Mouse (Mus musculus): ENCODE results near the gene Mlf2. TPM values are rescaled to one million over a fixed set of nuclear protein-coding genes. Genes with fewer than 3 reads are reported as not detected.

The Mlf2 gene
- polyA plus RNA-seq, 1 experiment from 2014 or later = 178 TPM

- 77% methylated on average over 3 of the region's 3 CpGs for WGBS (ENCODE audit: insufficient replicate concordance)
These were observed 12.3 kb downstream of the Mlf2 start for GRCm38 (mm10) chr6:124943526-124943925.

GRCm38 (mm10) chr6:124953991-124954715 is 23.0 kb downstream of the Mlf2 start:
- ATAC-seq = no peak

More at GRCm38 (mm10) chr6:124943526-124943925, 12.3 kb downstream of the Mlf2 start:
- no peak overlapping the region for H3K4me2 ChIP-seq
- no peak for ATAC-seq
- H3K4me3 ChIP-seq = no peak overlapping the region
- H3K9ac ChIP-seq = no peak overlapping the region
- H3K36me3 ChIP-seq = peaks cover 10% of the 10 kb centered on the region
- 0 out of 2 replicates have a peak, but pooled peaks cover 5% of the 10 kb centered on the region for H3K27me3 ChIP-seq (replicated peaks)
- H3K4me1 ChIP-seq = no peaks in the 10 kb centered on the region
- H3K9me3 ChIP-seq (replicated peaks) = no peaks in the 10 kb centered on the region
- no peak overlapping the region for H3K27ac ChIP-seq

DNA sequence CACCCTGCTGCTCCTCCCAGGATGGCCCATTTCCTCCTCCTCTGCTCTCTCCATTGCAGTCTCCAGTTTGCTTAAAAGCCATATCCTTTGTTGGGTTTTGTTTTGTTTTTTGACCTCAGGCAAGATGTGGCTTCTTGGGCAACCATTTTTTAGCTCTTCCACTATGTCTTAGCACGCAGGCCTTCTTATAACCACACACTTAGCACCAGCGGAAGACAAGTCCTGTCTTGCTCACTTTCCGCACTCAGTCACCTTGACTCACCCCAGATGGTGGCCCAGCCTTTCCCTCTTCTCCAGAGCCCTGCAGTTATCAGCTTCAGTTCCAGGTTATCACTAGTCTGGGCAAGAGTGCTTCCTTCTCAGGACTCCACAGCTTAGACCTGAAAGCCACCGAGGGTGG is 24.0 kb downstream of the Mlf2 start:
- Histone ChIP-seq H3K9ac (no peak overlapping the region), H3K4me2 (no peak overlapping the region), H3K9me3 (replicated peaks) (peaks cover 15% of the 10 kb centered on the region; the same call in 1 of the 2 replicates), H3K27me3 (replicated peaks) (no peaks in the 10 kb centered on the region), H3K4me3 (no peak overlapping the region), H3K36me3 (peaks cover 58% of the 10 kb centered on the region), H3K4me1 (no peaks in the 10 kb centered on the region), H3K27ac (no peak overlapping the region)
- no peak for ATAC-seq
- WGBS (ENCODE audit: insufficient replicate concordance) = 76% methylated on average over 4 of the region's 4 CpGs

More at GRCm38 (mm10) chr6:124953991-124954715, 23.0 kb downstream of the Mlf2 start:
- Histone ChIP-seq H3K4me3 (no peak overlapping the region), H3K4me1 (no peaks in the 10 kb centered on the region), H3K4me2 (no peak overlapping the region), H3K27me3 (replicated peaks) (no peaks in the 10 kb centered on the region), H3K9ac (no peak overlapping the region), H3K9me3 (replicated peaks) (peaks cover 15% of the 10 kb centered on the region; the same call in 1 of the 2 replicates), H3K36me3 (peaks cover 48% of the 10 kb centered on the region), H3K27ac (no peak overlapping the region)
- 64% methylated on average over 2 of the region's 2 CpGs for WGBS (ENCODE audit: insufficient replicate concordance)

GRCm38 (mm10) chr6:124958127-124958526 is 26.9 kb downstream of the Mlf2 start:
- 74% methylated on average over 3 of the region's 3 CpGs for WGBS (ENCODE audit: insufficient replicate concordance)
- H3K36me3 ChIP-seq = peaks cover 83% of the 10 kb centered on the region

GRCm38 (mm10) chr6:124959960-124960359 is 28.8 kb downstream of the Mlf2 start:
- 87% methylated on average over 13 of the region's 13 CpGs for whole genome bisulfite sequencing (ENCODE audit: insufficient replicate concordance)
- Histone ChIP-seq H3K36me3 (peaks cover 70% of the 10 kb centered on the region), H3K4me3 (no peak overlapping the region)

More at GRCm38 (mm10) chr6:124958127-124958526, 26.9 kb downstream of the Mlf2 start:
- Histone ChIP-seq H3K4me2 (no peak overlapping the region), H3K9ac (no peak overlapping the region), H3K4me3 (no peak overlapping the region), H3K27me3 (replicated peaks) (no peaks in the 10 kb centered on the region), H3K27ac (no peak overlapping the region), H3K9me3 (replicated peaks) (no peaks in the 10 kb centered on the region), H3K4me1 (no peaks in the 10 kb centered on the region)
- no peak for ATAC-seq

DNA sequence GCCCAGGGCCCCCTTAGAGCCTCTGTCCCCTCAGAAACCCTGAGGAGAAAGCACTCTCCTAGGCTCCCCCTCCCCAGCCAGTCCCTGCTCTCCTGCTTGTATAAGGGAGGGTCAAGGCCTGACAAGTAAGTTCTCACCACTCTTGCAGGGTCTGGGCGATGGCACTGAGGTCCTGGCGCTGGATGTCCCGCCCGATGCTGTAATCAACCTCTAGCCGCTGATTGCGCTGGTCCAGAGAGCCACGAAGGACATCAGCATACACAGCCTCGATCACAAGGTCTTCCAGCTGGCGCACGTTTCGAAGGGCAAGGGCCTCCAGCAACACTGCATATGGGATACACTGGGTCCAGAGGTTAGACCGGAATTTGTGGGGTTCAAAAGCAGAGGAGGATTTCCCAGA is 29.8 kb downstream of the Mlf2 start:
- Histone ChIP-seq H3K4me2 (no peak overlapping the region), H3K36me3 (peaks cover 64% of the 10 kb centered on the region), H3K27ac (no peak overlapping the region), H3K9me3 (replicated peaks) (no peaks in the 10 kb centered on the region), H3K4me1 (peaks cover 12% of the 10 kb centered on the region), H3K9ac (no peak overlapping the region), H3K4me3 (no peak overlapping the region), H3K27me3 (replicated peaks) (no peaks in the 10 kb centered on the region)
- ATAC-seq = no peak
- WGBS (ENCODE audit: insufficient replicate concordance) = 84% methylated on average over 12 of the region's 12 CpGs

More at GRCm38 (mm10) chr6:124959960-124960359, 28.8 kb downstream of the Mlf2 start:
- Histone ChIP-seq H3K4me2 (no peak overlapping the region), H3K27ac (no peak overlapping the region), H3K27me3 (replicated peaks) (no peaks in the 10 kb centered on the region), H3K9ac (no peak overlapping the region), H3K9me3 (replicated peaks) (no peaks in the 10 kb centered on the region), H3K4me1 (peaks cover 8% of the 10 kb centered on the region)
- ATAC-seq = no peak

DNA sequence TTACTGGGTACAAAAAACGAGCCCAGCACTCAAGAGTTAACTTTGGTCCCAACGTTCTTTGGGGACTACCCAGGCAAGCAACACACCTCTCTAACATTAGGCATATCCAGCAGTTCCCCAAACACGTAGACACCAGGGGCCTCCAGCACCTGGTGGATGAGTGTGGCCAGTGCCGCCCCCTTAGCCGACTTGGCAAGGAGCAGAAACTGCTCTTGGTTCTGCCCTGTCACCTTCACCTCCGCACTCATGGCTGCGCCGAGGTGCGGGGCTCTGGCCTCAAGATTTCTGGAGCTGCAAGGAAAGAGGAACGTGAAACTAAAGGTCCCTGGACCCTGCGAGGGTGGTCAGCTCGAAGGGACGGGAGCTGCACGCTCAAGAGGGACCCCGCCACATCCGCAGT is 33.5 kb downstream of the Mlf2 start:
- peak overlapping the region; percentile 90 for H3K9ac ChIP-seq
- 17% methylated on average over 16 of the region's 16 CpGs for WGBS (ENCODE audit: insufficient replicate concordance)
- H3K4me1 ChIP-seq = peaks cover 20% of the 10 kb centered on the region
- H3K4me2 ChIP-seq = peak overlapping the region; percentile 91
- peak overlapping the region; percentile 81 for H3K4me3 ChIP-seq
- no peaks in the 10 kb centered on the region for H3K27me3 ChIP-seq (replicated peaks)
- H3K9me3 ChIP-seq (replicated peaks) = no peaks in the 10 kb centered on the region
- peaks cover 36% of the 10 kb centered on the region for H3K36me3 ChIP-seq
- peak; percentile 5 for ATAC-seq
- H3K27ac ChIP-seq = peak overlapping the region; percentile 87

DNA sequence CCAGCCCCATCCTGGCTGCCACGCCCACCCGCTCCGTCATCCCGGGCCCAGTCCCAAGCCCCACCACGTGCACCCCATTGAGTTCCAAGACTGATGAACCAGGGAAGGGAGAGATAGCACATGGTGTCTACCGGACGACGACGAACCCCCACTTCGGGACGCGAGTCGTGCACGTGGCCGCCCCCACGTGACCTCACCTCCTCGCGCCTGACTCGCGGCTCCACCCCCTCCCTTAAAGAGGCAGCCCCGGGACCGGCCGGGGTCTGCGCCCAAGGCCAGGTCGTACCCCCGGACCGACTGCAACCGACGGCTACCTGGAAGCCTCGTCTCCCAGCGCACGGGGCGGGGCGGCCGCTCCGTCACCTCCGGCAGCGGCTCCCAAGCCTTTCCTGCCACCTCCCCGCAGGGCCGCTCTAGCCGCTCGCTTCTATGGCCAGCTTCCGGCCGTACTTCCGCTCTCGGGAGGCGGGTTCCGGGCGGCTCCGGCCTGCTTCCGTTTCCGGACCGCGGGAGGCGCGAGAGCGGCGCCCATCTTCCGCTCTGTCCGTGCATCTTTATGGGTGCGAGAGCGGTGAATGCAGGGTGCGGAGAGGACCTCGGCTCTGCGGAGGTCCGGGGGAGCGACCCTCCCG is 34.0 kb downstream of the Mlf2 start, which contains the start of gene Cops7a:
Gene Cops7a (minus strand): TSS at position 451 of the 632 bp plus-strand sequence.
- WGBS (ENCODE audit: insufficient replicate concordance) = under 1% methylated on average over 68 of the region's 68 CpGs
- ATAC-seq = peak; percentile 94
- Histone ChIP-seq H3K4me2 (peak within 1 kb of the TSS; percentile 91), H3K27ac (peak within 1 kb of the TSS; percentile 87), H3K36me3 (peaks cover 31% of the 10 kb centered on the region), H3K9me3 (replicated peaks) (no peaks in the 10 kb centered on the region), H3K4me1 (peaks cover 20% of the 10 kb centered on the region), H3K9ac (peak within 1 kb of the TSS; percentile 90), H3K27me3 (replicated peaks) (no peaks in the 10 kb centered on the region; the same call in 1 of the 2 replicates), H3K4me3 (peak within 1 kb of the TSS; percentile 81)

- 6% methylated on average over 15 of the region's 15 CpGs for WGBS (ENCODE audit: insufficient replicate concordance)
- Histone ChIP-seq H3K4me1 (peaks cover 20% of the 10 kb centered on the region), H3K36me3 (peaks cover 25% of the 10 kb centered on the region), H3K27me3 (replicated peaks) (no peaks in the 10 kb centered on the region; the same call in 1 of the 2 replicates), H3K9me3 (replicated peaks) (no peaks in the 10 kb centered on the region), H3K27ac (peak overlapping the region; percentile 87), H3K4me3 (peak overlapping the region; percentile 81), H3K4me2 (peak overlapping the region; percentile 91), H3K9ac (peak overlapping the region; percentile 90)
- no peak for ATAC-seq
These were observed 34.6 kb downstream of the Mlf2 start for GRCm38 (mm10) chr6:124965747-124966146.

- Histone ChIP-seq H3K27ac (peak overlapping the region; percentile 16; the same call in 1 of the 2 replicates), H3K27me3 (replicated peaks) (no peaks in the 10 kb centered on the region; the same call in 1 of the 2 replicates), H3K36me3 (peaks cover 17% of the 10 kb centered on the region), H3K9me3 (replicated peaks) (no peaks in the 10 kb centered on the region), H3K4me3 (peak overlapping the region; percentile 81), H3K4me1 (peaks cover 20% of the 10 kb centered on the region), H3K9ac (peak overlapping the region; percentile 90; the same call in 1 of the 2 replicates), H3K4me2 (peak overlapping the region; percentile 91)
- no peak for ATAC-seq
- 93% methylated on average over 7 of the region's 7 CpGs for WGBS (ENCODE audit: insufficient replicate concordance)
These were observed 35.4 kb downstream of the Mlf2 start for GRCm38 (mm10) chr6:124966466-124967118.

DNA sequence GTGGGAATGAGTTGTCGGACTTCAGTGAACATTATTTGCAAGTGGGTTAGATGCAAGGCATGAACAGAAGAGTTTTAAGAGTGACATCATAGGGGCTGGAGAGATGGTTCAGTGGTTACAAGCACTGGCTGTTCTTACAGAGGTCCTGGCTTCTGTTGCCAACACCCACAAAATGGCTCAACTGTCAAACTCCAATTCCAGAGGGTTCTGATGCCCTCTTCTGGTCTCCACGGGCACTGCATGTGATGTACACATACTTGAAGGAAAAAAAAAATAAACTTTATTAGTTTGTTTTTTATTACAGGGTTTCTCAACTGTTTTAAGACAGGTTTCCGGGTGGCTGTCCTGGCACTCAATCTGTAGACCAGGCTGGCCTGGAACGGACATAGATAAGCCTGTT is 36.6 kb downstream of the Mlf2 start:
- H3K4me1 ChIP-seq = peaks cover 20% of the 10 kb centered on the region
- no peak overlapping the region for H3K27ac ChIP-seq
- peaks cover 6% of the 10 kb centered on the region for H3K36me3 ChIP-seq
- WGBS (ENCODE audit: insufficient replicate concordance) = 54% methylated on average over 4 of the region's 4 CpGs
- no peak overlapping the region for H3K4me3 ChIP-seq
- no peak for ATAC-seq
- H3K9ac ChIP-seq = no peak overlapping the region
- H3K4me2 ChIP-seq = no peak overlapping the region
- no peaks in the 10 kb centered on the region for H3K9me3 ChIP-seq (replicated peaks)
- H3K27me3 ChIP-seq (replicated peaks) = no peaks in the 10 kb centered on the region; the same call in 1 of the 2 replicates
